Mouse (Mus musculus): ENCODE results near the gene Masp1. TPM values are rescaled to one million over a fixed set of nuclear protein-coding genes. Genes with fewer than 3 reads are reported as not detected.

The Masp1 gene
- total and polyA plus RNA-seq, 3 experiments = 0.11 to 0.34 TPM; not detected in 1

DNA sequence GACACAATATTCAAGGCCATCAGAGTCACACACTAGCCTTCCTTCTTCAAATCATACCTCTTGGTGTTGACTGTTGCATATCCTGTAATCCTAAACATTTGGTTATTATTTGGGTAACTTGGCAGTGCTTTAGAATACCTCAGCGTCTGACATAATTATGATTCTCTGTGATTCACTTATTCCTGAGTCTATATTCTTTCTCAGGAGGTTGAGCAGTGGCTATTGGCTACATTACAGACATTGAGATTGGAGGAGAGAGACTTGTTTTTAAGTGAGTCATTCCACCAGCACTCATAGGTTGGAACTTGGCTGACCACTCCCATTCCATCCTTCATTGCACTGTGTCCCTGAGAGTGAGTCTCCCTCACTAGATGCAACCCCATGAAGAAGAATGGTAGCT is 7.2 kb downstream of the Masp1 start:
- DNase-seq (ENCODE audit: extremely low read depth) = no peak
- no peaks in the 10 kb centered on the region for H3K36me3 ChIP-seq (replicated peaks in 1 of 2; ENCODE audit: control insufficient read depth in 1 of 2, insufficient read depth in 1 of 2, low read length in 1 of 2)
- H3K27me3 ChIP-seq (replicated peaks) = no peaks in the 10 kb centered on the region
- H3K4me2 ChIP-seq (ENCODE audit: insufficient read depth, low read depth, poor library complexity, severe bottlenecking) = no peak overlapping the region
- TF ChIP-seq MYC (IDR thresholded peaks at IDR 0.05; ENCODE audit: low read depth, low read length) (no peak), HCFC1 (IDR thresholded peaks at IDR 0.05; ENCODE audit: low read depth, low read length) (no peak), MAX (IDR thresholded peaks at IDR 0.05; ENCODE audit: low read length) (no peak), ZNF384 (IDR thresholded peaks at IDR 0.05; ENCODE audit: low read depth, low read length) (no peak)
- no peaks in the 10 kb centered on the region for H3K79me2 ChIP-seq (replicated peaks; ENCODE audit: control insufficient read depth, extremely low read depth, insufficient read depth, poor library complexity, severe bottlenecking)
- H3K4me1 ChIP-seq (ENCODE audit: control insufficient read depth in 1 of 2, insufficient read depth in 2 of 2) = peaks cover 0 to 26% of the 10 kb centered on the region in 2 experiments; a peak in 2 of 4 replicates
- no peak overlapping the region for H3K27ac ChIP-seq (ENCODE audit: insufficient read depth, low read depth)
- H3K4me3 ChIP-seq (replicated peaks in 1 of 3; ENCODE audit: low read depth in 2 of 3, low read length in 2 of 3, poor library complexity in 1 of 3) = no peak overlapping the region
- H3K9me3 ChIP-seq (replicated peaks; ENCODE audit: low read length) = peaks cover 2% of the 10 kb centered on the region
- in situ Hi-C loops (cut with MboI; ENCODE audit: low pct_ligation_motif_present, low pct_unique_long_range_greater_than_20kb, low sequenced_read_pairs) (no loop called here), dilution Hi-C loops (cut with MboI; ENCODE audit: extremely low pct_ligation_motif_present, extremely low pct_unique_long_range_greater_than_20kb, low sequenced_read_pairs) (no loop called here)
- no peak overlapping the region for H3K9ac ChIP-seq (ENCODE audit: insufficient read depth, low read depth)

DNA sequence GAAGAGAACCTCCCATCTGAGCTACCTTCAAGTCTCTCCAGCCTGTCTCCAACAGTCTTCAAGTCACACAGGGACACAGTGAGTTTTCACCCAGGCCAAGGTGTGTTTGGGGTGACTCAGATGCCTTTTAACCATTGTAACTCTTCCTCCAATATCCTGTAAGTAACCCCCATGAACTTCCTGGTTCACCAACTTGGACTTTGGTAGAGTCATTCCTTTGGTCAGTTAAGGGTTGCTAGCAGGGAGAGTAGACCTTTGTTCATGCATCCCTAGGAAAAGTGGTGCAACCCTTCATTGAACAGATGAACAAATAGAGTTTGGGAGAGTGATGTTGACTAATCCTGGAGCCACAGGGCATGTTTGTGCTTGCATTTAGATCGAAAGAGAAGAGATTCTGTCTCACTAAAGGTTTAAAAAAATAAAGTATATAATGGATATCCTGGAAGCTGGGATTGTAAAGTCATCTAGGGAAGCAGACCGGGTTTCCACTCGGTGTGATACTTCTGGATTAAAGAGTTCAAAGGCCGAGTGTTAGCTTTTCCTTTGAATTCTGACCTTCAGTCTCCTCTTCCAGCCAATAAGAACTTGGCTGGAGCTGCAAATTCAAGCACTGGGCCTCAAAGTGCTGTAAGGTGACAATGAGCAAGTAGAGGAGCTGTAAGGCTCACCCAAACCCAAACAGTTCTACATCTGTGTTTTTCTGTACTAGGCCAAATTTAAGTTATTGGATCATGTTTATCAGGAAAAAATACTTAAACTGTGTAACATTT is 9.3 kb downstream of the Masp1 start:
- H3K27me3 ChIP-seq (replicated peaks) = no peaks in the 10 kb centered on the region
- no peaks in the 10 kb centered on the region for H3K79me2 ChIP-seq (replicated peaks; ENCODE audit: control insufficient read depth, extremely low read depth, insufficient read depth, poor library complexity, severe bottlenecking)
- H3K9ac ChIP-seq (ENCODE audit: insufficient read depth, low read depth) = no peak overlapping the region
- dilution Hi-C loops (cut with MboI; ENCODE audit: extremely low pct_ligation_motif_present, extremely low pct_unique_long_range_greater_than_20kb, low sequenced_read_pairs) (no loop called here), in situ Hi-C loops (cut with MboI; ENCODE audit: low pct_ligation_motif_present, low pct_unique_long_range_greater_than_20kb, low sequenced_read_pairs) (no loop called here)
- no peak for DNase-seq (ENCODE audit: extremely low read depth)
- peaks cover 1 to 32% of the 10 kb centered on the region in 2 experiments; a peak in 3 of 4 replicates for H3K4me1 ChIP-seq (ENCODE audit: control insufficient read depth in 1 of 2, insufficient read depth in 2 of 2)
- H3K9me3 ChIP-seq (replicated peaks; ENCODE audit: low read length) = peaks cover 2% of the 10 kb centered on the region
- TF ChIP-seq MAFK (IDR thresholded peaks at IDR 0.05; ENCODE audit: insufficient replicate concordance, low read length) (no peak), USF2 (conservative IDR thresholded peaks at IDR 0.05; ENCODE audit: low read depth, low read length) (no peak), RAD21 (IDR thresholded peaks at IDR 0.05; ENCODE audit: low read depth, low read length) (no peak), MEF2A (IDR thresholded peaks at IDR 0.05; ENCODE audit: borderline replicate concordance, low read depth, low read length) (no peak), ZMIZ1 (IDR thresholded peaks at IDR 0.05; ENCODE audit: low read depth, low read length) (no peak), GABPA (IDR thresholded peaks at IDR 0.05; ENCODE audit: insufficient replicate concordance, low read depth, low read length) (no peak), NELFE (IDR thresholded peaks at IDR 0.05; ENCODE audit: low read depth, low read length) (no peak), UBTF (IDR thresholded peaks at IDR 0.05; ENCODE audit: low read depth, low read length) (no peak), RCOR1 (conservative IDR thresholded peaks at IDR 0.05; ENCODE audit: low read depth, low read length) (no peak), NRF1 (IDR thresholded peaks at IDR 0.05; ENCODE audit: low read depth, low read length) (no peak), CHD1 (IDR thresholded peaks at IDR 0.05; ENCODE audit: low read depth, low read length) (no peak), TBP (conservative IDR thresholded peaks at IDR 0.05; ENCODE audit: low read depth, low read length) (no peak), MXI1 (IDR thresholded peaks at IDR 0.05; ENCODE audit: low read depth, low read length) (no peak), E2F4 (IDR thresholded peaks at IDR 0.05; ENCODE audit: insufficient replicate concordance, low read depth, low read length) (no peak), ZKSCAN1 (IDR thresholded peaks at IDR 0.05; ENCODE audit: borderline replicate concordance, low read depth, low read length) (no peak), MAZ (IDR thresholded peaks at IDR 0.05; ENCODE audit: low read depth, low read length) (no peak), ETS1 (conservative IDR thresholded peaks at IDR 0.05; ENCODE audit: low read depth, low read length) (no peak), JUN (IDR thresholded peaks at IDR 0.05; ENCODE audit: insufficient read depth, low read depth, low read length) (no peak), USF1 (IDR thresholded peaks at IDR 0.05; ENCODE audit: low read depth, low read length) (no peak), POLR2AphosphoS2 (IDR thresholded peaks at IDR 0.05; ENCODE audit: low read depth, low read length) (no peak)
- H3K4me2 ChIP-seq (ENCODE audit: insufficient read depth, low read depth, poor library complexity, severe bottlenecking) = no peak overlapping the region
- no peak overlapping the region for H3K27ac ChIP-seq (ENCODE audit: insufficient read depth, low read depth)
- H3K36me3 ChIP-seq (replicated peaks in 1 of 2; ENCODE audit: control insufficient read depth in 1 of 2, insufficient read depth in 1 of 2, low read length in 1 of 2) = no peaks in the 10 kb centered on the region
- no peak overlapping the region for H3K4me3 ChIP-seq (replicated peaks in 1 of 3; ENCODE audit: low read depth in 2 of 3, low read length in 2 of 3, poor library complexity in 1 of 3)
